Mouse (Mus musculus) CH12.LX (cell line): ENCODE data around the gene Vmn2r115. TPM values are rescaled to one million over a fixed set of nuclear protein-coding genes. Genes with fewer than 3 reads are reported as not detected.

ENCODE experiments used
- polyA plus RNA-seq: library from polyadenylated mRNA; unstranded; fragments of >175 nt; gene quantifications from 2 replicates; pipeline ENCODE4 v1.2.1, GENCODE M21; 2012; ENCODE audit warnings: low read depth; ENCODE audit not compliant: insufficient read length
- total RNA-seq, 2 experiments: library from RNA; depleted of rRNA; stranded (reverse); fragments of 300-350 nt in 1 of 2; fragments of >200 nt in 1 of 2; gene quantifications; 2 replicates each; pipeline ENCODE4 v1.2.3; 2012 to 2014

Gene Vmn2r115
- total and polyA plus RNA-seq, 3 experiments, result not detected

Other genes starting within 250 kb of the Vmn2r115 start
- gene Zfp40, start 150.5 kb upstream of the Vmn2r115 start, total RNA-seq (2012; rRNA removed), result 3.3 and 4.7 TPM in 2 replicates
- 7.0 and 8.3 TPM in 2 replicates for gene Zfp40, start 150.5 kb upstream of the Vmn2r115 start, total RNA-seq (2014; rRNA removed)
- 4.2 and 4.4 TPM in 2 replicates for gene Zfp40, start 150.5 kb upstream of the Vmn2r115 start, polyA plus RNA-seq
- gene Vmn2r114, start 31.2 kb upstream of the Vmn2r115 start, total RNA-seq (2012; rRNA removed), result not detected in 2 replicates
- not detected in 2 replicates for gene Vmn2r114, start 31.2 kb upstream of the Vmn2r115 start, total RNA-seq (2014; rRNA removed)
- not detected in 2 replicates for gene Vmn2r114, start 31.2 kb upstream of the Vmn2r115 start, polyA plus RNA-seq
- gene Vmn2r116, start 40.9 kb downstream of the Vmn2r115 start, total RNA-seq (2012; rRNA removed), result not detected in 2 replicates
- gene Vmn2r116, start 40.9 kb downstream of the Vmn2r115 start, total RNA-seq (2014; rRNA removed), result not detected in 2 replicates
- gene Vmn2r116, start 40.9 kb downstream of the Vmn2r115 start, polyA plus RNA-seq, result not detected in 2 replicates
- not detected in 2 replicates for gene Vmn2r117, start 136.0 kb downstream of the Vmn2r115 start, total RNA-seq (2012; rRNA removed)
- gene Vmn2r117, start 136.0 kb downstream of the Vmn2r115 start, total RNA-seq (2014; rRNA removed), result not detected in 2 replicates
- gene Vmn2r117, start 136.0 kb downstream of the Vmn2r115 start, polyA plus RNA-seq, result not detected in 2 replicates
- 10.9 and 11.4 TPM in 2 replicates for gene Zfp213, start 220.5 kb downstream of the Vmn2r115 start, total RNA-seq (2012; rRNA removed)
- gene Zfp213, start 220.5 kb downstream of the Vmn2r115 start, total RNA-seq (2014; rRNA removed), result 8.5 and 9.4 TPM in 2 replicates
- gene Zfp213, start 220.5 kb downstream of the Vmn2r115 start, polyA plus RNA-seq, result 7.1 and 8.0 TPM in 2 replicates